Mouse (Mus musculus): ENCODE data around the gene Gm17490. TPM values are rescaled to one million over a fixed set of nuclear protein-coding genes. Genes with fewer than 3 reads are reported as not detected.

The Gm17490 gene
- polyA plus RNA-seq (2016; fragmentation: Nextera tagmentation; extraction: Ambion mirVana): not detected in 2 replicates

DNA sequence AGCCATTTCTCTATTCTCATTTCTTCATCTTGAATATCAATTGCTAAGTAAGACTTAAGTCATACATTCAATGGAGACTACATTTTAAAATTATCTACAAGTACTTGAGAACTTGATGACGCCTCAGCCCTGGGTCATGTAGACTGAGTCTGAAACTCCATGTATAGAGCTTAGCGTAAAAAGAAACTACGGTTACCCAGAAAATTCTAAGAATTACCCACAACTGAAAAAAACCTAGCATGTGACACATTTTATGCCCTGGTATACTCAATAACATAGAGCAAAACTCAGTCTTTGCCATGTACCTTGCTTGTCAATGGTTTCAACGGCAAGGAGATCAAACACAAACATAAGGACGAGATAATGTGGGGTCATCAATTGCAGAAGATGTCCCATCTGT, at the start of gene Gm17490:
Gene Gm17490 (minus strand): TSS at position 375 of the 400 bp plus-strand sequence.
- no peaks in the 10 kb centered on the region for H3K4me1 ChIP-seq
- no peaks in the 10 kb centered on the region for H3K36me3 ChIP-seq
- 84% methylated on average over 5 of the region's 5 CpGs for WGBS
- H3K9me3 ChIP-seq: no peaks in the 10 kb centered on the region
- no peaks in the 10 kb centered on the region for H3K27me3 ChIP-seq (ENCODE audit: insufficient read depth, poor library complexity, severe bottlenecking)
- H3K27ac ChIP-seq: no peak within 1 kb of the TSS
- H3K4me3 ChIP-seq: no peak within 1 kb of the TSS
- no peak for DNase-seq (ENCODE audit: low spot score)

DNA sequence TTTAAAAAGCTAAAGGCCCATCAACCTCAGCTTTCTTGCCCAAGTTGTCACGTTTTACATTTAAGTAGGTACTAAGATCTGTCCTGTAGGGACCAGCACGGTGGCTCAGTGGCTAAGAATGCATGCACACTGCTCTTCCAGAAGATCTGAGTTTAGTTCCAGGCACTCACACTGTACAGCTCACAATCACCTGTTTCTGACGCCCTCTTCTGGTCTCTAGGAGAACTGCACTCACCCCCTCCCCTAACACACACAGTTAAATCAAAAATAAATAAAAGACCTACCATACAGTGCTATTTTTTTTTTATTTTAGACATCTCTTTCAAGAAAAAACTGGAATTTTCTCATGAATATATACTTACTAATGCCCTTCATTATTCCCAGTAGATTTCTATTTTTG, 46.1 kb upstream of the Gm17490 start:
- Histone ChIP-seq H3K4me1 (no peaks in the 10 kb centered on the region), H3K36me3 (no peaks in the 10 kb centered on the region), H3K4me3 (no peak overlapping the region), H3K27me3 (ENCODE audit: insufficient read depth, poor library complexity, severe bottlenecking) (no peaks in the 10 kb centered on the region), H3K9me3 (no peaks in the 10 kb centered on the region), H3K27ac (no peak overlapping the region)
- DNase-seq (ENCODE audit: low spot score): no peak
- 17% methylated on average over 3 of the region's 3 CpGs for WGBS

DNA sequence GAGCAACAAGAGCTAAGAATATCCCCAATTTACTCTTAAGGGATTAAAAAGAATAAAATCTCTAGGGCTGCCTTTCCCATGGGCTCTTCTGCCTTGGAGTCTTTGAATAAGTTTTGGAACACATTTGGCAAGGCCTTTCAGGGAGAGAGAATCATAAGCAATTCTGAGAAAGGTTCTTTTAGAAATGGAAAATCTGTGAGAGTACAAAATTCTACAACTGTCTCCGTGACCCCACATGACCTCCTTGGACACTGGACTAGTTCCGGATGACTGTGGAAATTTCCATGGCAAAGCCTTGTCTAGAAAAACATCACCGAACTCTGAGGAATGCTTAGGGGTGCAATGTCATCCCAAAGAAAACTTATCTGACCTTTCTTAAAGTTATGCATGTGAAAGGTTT, 39.3 kb upstream of the Gm17490 start:
- Histone ChIP-seq H3K27ac (no peak overlapping the region), H3K9me3 (no peaks in the 10 kb centered on the region), H3K4me3 (no peak overlapping the region), H3K4me1 (no peaks in the 10 kb centered on the region), H3K36me3 (no peaks in the 10 kb centered on the region), H3K27me3 (ENCODE audit: insufficient read depth, poor library complexity, severe bottlenecking) (no peaks in the 10 kb centered on the region)
- WGBS: 84% methylated on average over 3 of the region's 3 CpGs
- DNase-seq (ENCODE audit: low spot score): no peak

DNA sequence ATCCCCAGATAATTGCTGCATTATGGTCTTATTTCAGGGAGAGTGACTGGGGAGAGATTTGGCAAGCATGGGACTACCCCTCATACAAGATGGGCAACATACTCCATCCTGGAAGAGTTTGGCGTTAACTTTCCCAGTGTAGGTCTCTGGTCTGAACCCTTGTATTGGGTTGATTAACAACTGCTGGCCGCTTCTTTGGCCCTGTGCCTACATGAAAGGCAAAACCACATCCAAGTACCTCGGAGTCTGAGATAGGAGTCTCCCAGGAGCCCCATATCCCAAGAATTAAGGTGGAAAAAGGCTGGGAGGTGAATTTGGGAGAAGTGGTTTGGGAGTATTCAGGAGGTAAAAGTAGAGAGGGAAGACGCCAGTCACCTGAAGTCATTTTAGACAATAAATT, 38.7 kb upstream of the Gm17490 start:
- Histone ChIP-seq H3K4me1 (no peaks in the 10 kb centered on the region), H3K4me3 (no peak overlapping the region; the same call in 1 of the 2 replicates), H3K27ac (no peak overlapping the region), H3K27me3 (ENCODE audit: insufficient read depth, poor library complexity, severe bottlenecking) (no peaks in the 10 kb centered on the region), H3K36me3 (no peaks in the 10 kb centered on the region), H3K9me3 (no peaks in the 10 kb centered on the region)
- 85% methylated on average over 4 of the region's 4 CpGs for WGBS
- no peak for DNase-seq (ENCODE audit: low spot score)

DNA sequence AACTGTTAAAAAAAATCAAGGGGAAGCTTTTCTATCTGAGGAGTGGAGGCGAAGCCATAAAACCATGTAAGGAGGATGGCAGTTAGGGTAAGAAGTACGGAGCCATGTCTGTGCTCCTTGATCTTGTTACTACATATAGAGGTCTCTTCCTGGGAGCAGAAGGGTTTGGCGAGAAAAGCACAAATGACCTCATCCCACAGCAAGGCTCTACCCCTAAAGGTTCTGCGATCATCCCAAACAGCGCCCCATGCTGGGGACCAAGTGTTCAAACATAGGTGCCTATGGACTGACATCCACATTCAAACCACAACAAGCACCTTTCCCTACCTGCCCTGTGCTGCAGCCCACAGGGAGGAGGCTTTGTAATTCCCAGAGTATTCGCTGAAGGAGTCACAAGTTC, 38.3 kb upstream of the Gm17490 start:
- Histone ChIP-seq H3K9me3 (no peaks in the 10 kb centered on the region), H3K36me3 (no peaks in the 10 kb centered on the region), H3K4me3 (peak overlapping the region; percentile 34), H3K27me3 (ENCODE audit: insufficient read depth, poor library complexity, severe bottlenecking) (no peaks in the 10 kb centered on the region), H3K27ac (no peak overlapping the region), H3K4me1 (no peaks in the 10 kb centered on the region)
- 48% methylated on average over 6 of the region's 6 CpGs for WGBS
- DNase-seq (ENCODE audit: low spot score): no peak

DNA sequence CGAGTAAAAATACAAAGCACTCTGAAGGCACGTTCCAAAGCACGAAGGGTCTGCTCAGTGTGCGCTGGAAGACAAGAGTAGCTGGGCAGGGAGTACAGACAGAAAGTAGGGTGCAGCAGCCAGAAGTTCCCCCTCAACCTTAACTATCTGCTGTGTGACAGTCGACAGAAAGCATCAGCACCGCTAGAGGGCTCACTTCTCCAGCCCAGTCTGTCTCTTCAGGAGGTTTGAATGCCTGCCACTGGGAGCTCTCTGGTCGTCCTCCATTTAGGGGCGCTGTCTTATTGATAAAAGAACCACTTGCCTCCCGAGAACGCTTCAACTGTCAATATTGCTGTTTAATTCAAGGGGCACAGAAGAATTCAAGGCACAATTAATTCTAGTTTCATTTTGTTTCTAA, 37.9 kb upstream of the Gm17490 start:
- WGBS: 5% methylated on average over 10 of the region's 10 CpGs
- Histone ChIP-seq H3K9me3 (no peaks in the 10 kb centered on the region), H3K27ac (no peak overlapping the region), H3K4me3 (peak overlapping the region; percentile 34), H3K4me1 (no peaks in the 10 kb centered on the region), H3K36me3 (no peaks in the 10 kb centered on the region), H3K27me3 (ENCODE audit: insufficient read depth, poor library complexity, severe bottlenecking) (no peaks in the 10 kb centered on the region)
- DNase-seq (ENCODE audit: low spot score): peak; percentile 79

DNA sequence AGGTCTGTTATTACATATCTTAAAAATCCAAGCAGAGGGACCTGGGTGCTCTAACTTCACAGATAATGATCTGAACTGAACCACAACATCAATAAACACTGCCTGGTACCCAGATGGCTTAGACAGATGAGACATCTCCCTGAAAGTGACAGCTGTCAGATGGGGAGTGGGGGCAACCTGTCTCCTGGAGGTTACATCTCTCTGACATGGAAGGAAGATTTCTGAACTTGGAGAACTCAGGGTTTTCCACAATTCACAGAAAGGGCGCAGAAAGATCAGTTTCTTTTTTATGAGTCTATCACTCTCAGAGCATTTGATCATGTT, 36.8 kb upstream of the Gm17490 start:
- H3K27me3 ChIP-seq (ENCODE audit: insufficient read depth, poor library complexity, severe bottlenecking): no peaks in the 10 kb centered on the region
- WGBS: 88% methylated on average over 1 of the region's 1 CpGs

DNA sequence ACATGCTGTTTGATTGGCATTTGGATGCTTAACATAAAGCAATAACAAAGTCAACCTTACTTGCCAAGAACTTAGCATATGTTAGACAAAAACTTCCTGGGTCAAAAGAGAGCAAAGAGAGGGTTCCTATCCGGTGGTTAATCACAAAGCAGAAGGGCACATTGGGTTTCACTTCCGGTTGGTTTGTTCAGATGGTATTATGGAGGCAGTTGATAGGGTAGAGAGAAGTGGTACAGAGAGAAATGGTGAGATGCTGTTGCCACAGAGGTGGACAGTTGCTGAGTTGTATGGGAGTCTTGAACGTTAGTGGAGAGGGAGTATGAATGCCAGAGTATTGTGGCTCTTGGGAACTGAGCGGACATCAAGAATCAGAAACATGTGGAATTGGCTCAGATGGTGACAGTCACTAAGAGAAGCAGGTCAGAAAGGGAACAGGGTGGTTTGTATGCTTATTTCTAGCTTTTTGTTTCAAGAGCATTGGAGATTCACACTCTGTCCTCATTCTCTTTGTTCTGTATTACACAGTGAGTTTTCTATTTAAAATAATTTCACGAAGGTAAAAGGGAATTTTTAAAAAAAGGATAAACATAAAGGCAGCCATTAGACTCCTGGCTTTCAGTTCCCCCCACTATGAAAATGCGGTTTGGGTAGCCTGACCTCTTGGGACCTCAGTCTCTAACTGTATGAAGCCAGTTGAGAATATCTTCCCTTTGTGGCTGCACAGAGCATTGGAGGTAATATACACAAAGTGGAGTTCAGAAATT, 36.3 kb upstream of the Gm17490 start:
- no peak overlapping the region for H3K27ac ChIP-seq
- WGBS: 78% methylated on average over 6 of the region's 6 CpGs
- no peak for DNase-seq (ENCODE audit: low spot score)
- no peaks in the 10 kb centered on the region for H3K36me3 ChIP-seq
- no peaks in the 10 kb centered on the region for H3K4me1 ChIP-seq
- H3K27me3 ChIP-seq (ENCODE audit: insufficient read depth, poor library complexity, severe bottlenecking): no peaks in the 10 kb centered on the region
- no peak overlapping the region for H3K4me3 ChIP-seq
- no peaks in the 10 kb centered on the region for H3K9me3 ChIP-seq

More for the DNA sequence above, 36.8 kb upstream of the Gm17490 start:
- H3K36me3 ChIP-seq: no peaks in the 10 kb centered on the region
- H3K4me3 ChIP-seq: no peak overlapping the region
- no peak overlapping the region for H3K27ac ChIP-seq
- H3K9me3 ChIP-seq: no peaks in the 10 kb centered on the region
- no peaks in the 10 kb centered on the region for H3K4me1 ChIP-seq
- DNase-seq (ENCODE audit: low spot score): no peak

DNA sequence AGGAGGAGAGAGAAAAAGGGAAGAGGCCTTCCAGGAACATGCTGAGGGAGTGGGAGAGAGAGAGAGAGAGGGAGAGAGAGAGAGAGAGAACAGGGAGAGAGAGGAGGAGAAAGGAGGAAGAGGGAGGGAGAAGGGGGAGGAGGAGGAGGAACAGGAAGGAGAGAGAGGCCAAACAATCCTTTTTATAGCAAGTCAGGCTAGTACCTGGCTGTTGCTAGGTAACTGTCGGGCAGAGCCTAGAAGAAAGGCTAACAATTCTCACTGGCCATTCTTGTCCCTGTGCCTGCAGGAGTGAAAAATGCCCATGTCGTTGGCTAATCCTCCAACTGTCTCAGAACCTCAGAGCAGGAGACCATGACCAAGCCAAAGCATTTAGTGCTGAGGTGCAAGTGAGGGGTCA, 33.2 kb upstream of the Gm17490 start:
- WGBS: 46% methylated on average over 2 of the region's 2 CpGs
- Histone ChIP-seq H3K27me3 (ENCODE audit: insufficient read depth, poor library complexity, severe bottlenecking) (no peaks in the 10 kb centered on the region), H3K9me3 (no peaks in the 10 kb centered on the region), H3K4me3 (no peak overlapping the region), H3K27ac (no peak overlapping the region), H3K36me3 (no peaks in the 10 kb centered on the region), H3K4me1 (no peaks in the 10 kb centered on the region)
- DNase-seq (ENCODE audit: low spot score): no peak

DNA sequence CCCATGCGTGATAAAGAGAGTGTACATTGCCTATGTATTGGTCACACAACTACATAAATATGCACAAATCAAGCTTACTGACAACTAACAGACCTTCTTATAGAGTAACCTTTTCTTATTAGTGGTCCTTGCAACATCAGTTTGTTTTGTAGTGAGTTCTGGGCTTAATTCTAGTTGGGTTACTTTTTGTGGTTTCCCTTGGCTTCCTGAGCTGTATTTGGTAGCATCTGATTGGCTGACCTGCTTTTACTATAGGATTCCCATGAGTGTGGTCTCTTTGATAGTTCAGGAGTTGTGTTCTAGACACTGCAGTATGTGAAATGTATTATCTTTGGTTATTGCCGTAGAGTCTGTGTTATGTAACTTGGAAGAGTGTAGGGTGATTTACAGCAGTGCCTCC, 31.5 kb upstream of the Gm17490 start:
- Histone ChIP-seq H3K27me3 (ENCODE audit: insufficient read depth, poor library complexity, severe bottlenecking) (no peaks in the 10 kb centered on the region), H3K36me3 (no peaks in the 10 kb centered on the region), H3K9me3 (no peaks in the 10 kb centered on the region), H3K27ac (no peak overlapping the region), H3K4me1 (no peaks in the 10 kb centered on the region), H3K4me3 (no peak overlapping the region)
- DNase-seq (ENCODE audit: low spot score): no peak
- WGBS: 82% methylated on average over 2 of the region's 2 CpGs

DNA sequence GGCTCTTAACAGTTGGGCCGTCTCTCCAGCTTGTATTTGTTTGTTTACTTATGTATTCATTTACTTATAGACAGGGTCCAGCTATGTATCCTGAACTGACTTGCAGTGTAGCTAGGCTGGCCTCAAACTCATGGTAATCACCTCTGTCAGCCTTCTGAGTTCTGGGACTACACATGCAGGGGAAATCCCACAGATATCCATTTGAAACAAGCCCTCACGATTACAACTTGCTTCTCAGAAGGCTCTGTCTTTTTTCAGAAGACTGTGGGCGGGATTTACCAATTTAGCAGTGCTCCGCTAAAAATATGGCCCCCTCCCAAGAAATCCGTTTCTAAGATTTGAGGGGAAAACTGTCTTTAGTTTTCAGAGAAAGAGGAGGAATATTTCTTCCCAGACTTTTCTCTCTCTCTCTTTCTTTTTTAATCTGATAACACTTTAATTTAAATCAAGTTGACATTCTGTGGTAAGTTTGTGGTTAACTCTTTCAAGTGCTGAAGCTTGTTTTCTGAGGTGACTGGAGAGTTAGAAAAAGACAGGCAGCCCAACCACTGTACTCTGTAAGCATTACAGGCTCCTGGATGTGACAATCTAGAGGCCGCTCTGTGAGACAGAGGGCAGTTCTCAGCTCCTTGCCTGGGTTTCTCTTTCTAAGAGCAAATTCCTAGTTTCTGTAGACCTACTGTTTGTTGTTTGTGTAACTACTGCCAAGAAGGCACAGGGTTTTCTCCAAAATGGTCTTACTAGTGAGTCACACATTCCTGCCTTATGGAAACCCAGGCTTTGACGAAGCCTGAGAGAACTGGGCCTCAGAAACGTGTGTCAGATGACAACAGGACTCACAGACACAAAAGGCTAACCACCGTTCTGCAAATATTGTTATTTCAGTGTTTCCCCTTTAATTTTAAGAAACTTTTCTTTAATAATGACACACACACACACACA, 29.2 kb upstream of the Gm17490 start:
- WGBS: 60% methylated on average over 9 of the region's 9 CpGs

DNA sequence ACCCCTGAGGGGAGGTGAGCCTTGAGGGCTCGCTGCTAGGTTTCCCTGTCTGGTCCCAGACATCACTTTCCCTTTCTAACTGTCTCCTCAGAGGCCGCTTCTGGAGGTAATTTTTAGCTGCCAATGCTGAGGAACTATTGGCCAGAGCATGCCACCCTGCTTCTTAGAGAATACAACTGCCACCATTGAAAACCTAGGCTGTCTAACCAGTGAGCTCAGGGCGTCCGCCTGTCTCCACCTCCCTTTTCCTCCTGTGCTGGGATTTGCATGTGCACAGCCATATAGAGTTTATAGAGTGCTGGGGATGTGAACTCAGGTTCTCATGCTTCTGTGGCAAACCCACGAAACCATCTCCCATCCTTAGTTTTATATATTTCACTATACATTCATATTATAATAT, 27.7 kb upstream of the Gm17490 start:
- 66% methylated on average over 5 of the region's 5 CpGs for WGBS
- H3K27me3 ChIP-seq (ENCODE audit: insufficient read depth, poor library complexity, severe bottlenecking): no peaks in the 10 kb centered on the region
- H3K9me3 ChIP-seq: no peaks in the 10 kb centered on the region
- no peaks in the 10 kb centered on the region for H3K4me1 ChIP-seq
- H3K4me3 ChIP-seq: no peak overlapping the region
- DNase-seq (ENCODE audit: low spot score): no peak
- no peaks in the 10 kb centered on the region for H3K36me3 ChIP-seq
- H3K27ac ChIP-seq: no peak overlapping the region

More for the DNA sequence above, 29.2 kb upstream of the Gm17490 start:
- H3K27me3 ChIP-seq (ENCODE audit: insufficient read depth, poor library complexity, severe bottlenecking): no peaks in the 10 kb centered on the region
- no peaks in the 10 kb centered on the region for H3K4me1 ChIP-seq
- no peak overlapping the region for H3K4me3 ChIP-seq
- H3K27ac ChIP-seq: no peak overlapping the region
- no peaks in the 10 kb centered on the region for H3K36me3 ChIP-seq
- no peak for DNase-seq (ENCODE audit: low spot score)
- no peaks in the 10 kb centered on the region for H3K9me3 ChIP-seq

DNA sequence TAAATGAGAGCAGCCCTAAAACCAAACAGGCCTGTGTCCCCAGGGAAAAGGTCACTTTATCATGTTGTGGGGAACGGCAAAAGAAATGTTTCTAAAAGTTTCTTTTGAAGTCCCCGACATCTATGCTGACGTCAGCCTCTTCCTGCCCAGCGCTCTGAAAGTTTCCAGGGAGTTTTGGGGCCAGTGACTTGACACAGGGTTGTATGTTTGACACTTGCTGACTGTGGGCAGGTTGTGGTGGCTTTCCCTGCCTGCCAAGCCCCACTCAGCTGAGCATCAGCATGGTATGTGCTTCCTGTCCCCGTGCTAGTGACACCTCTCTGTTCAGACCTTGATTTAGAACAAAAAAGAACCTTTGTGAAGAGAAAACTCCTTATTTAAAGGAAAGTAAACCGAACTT, 27.3 kb upstream of the Gm17490 start:
- no peak for DNase-seq (ENCODE audit: low spot score)
- WGBS: 49% methylated on average over 6 of the region's 6 CpGs

More for the DNA sequence above, 27.3 kb upstream of the Gm17490 start:
- Histone ChIP-seq H3K36me3 (no peaks in the 10 kb centered on the region), H3K27me3 (ENCODE audit: insufficient read depth, poor library complexity, severe bottlenecking) (no peaks in the 10 kb centered on the region), H3K4me1 (no peaks in the 10 kb centered on the region), H3K9me3 (no peaks in the 10 kb centered on the region), H3K27ac (no peak overlapping the region), H3K4me3 (no peak overlapping the region)
